Mouse (Mus musculus): ENCODE results near the gene Gfod2. TPM values are rescaled to one million over a fixed set of nuclear protein-coding genes. Genes with fewer than 3 reads are reported as not detected.

Gfod2 gene
- polyA plus RNA-seq, 1 experiment from 2014 or later, result 0.26 TPM

DNA sequence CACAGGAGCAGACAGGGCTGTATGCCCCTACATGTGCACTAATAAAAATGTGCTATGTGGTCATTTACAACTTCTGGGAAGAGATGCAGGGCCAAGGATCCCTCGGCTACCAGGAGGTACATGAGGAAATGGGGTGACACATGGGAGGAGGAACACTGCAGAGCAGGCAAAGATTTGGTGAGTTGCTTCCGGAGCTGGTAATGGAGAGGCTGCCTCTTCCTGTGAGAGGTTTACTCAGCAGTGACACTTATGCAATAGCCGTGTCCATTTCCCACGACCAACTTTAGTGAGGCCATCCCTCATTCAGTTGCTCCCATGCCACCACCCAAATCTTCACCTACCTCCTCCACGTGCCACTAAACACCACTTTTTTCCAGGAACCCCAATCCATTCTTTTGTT lies 21.8 kb upstream of the Gfod2 start:
- H3K79me2 ChIP-seq (ENCODE audit: inconsistent target), result peaks cover 11% of the 10 kb centered on the region; the same call in 1 of the 2 replicates
- H3K27ac ChIP-seq, result peak overlapping the region; percentile 29
- peaks cover 74% of the 10 kb centered on the region for H3K36me3 ChIP-seq (ENCODE audit: inconsistent target)
- H3K4me3 ChIP-seq (ENCODE audit: inconsistent target), result no peak overlapping the region
- WGBS (ENCODE audit: missing documents), result 38% methylated on average over 5 of the region's 5 CpGs

DNA sequence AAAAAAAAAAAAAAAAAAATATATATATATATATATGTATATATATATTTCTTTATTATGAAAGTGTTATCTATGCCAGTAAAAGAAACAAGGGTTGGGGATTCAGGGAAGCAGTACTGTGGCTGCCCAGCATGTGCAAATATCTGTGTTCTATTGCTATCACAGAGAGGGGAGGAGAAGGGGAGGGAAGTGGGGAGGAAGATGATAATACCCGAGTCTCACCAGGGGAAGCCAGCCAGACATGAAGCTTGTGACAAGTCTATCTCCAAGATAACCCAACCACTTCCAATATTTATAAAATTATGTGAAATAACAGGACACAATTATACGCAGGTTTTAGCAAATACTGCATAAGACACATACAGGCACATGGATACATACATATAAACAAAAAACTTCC lies 19.4 kb upstream of the Gfod2 start:
- H3K36me3 ChIP-seq (ENCODE audit: inconsistent target), result peaks cover 81% of the 10 kb centered on the region
- WGBS (ENCODE audit: missing documents), result 83% methylated on average over 2 of the region's 2 CpGs
- H3K27ac ChIP-seq, result no peak overlapping the region
- H3K4me3 ChIP-seq (ENCODE audit: inconsistent target), result no peak overlapping the region
- H3K79me2 ChIP-seq (ENCODE audit: inconsistent target), result peaks cover 11% of the 10 kb centered on the region; the same call in 1 of the 2 replicates

DNA sequence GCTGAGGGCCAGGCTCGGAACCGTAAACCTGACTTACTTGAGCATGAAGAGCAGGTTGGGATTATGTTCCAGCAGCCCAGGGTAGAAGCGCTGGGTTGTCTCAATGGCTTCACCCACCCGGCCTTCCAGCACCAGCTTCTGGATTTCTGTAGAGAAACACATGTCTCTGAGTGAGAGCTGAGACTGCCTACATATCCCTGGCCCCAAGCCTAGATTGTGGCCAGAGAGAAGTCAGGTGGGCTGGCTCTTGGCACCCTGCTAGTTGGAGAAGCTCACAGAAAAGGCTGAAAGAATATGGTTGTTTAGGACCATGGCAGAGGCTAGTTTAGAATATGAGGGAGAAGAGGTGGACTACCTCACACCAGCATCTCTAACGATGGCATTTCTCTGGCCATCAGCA lies 16.0 kb upstream of the Gfod2 start:
- Histone ChIP-seq H3K4me3 (ENCODE audit: inconsistent target) (no peak overlapping the region), H3K36me3 (ENCODE audit: inconsistent target) (peaks cover 88% of the 10 kb centered on the region), H3K79me2 (ENCODE audit: inconsistent target) (no peaks in the 10 kb centered on the region), H3K27ac (no peak overlapping the region)
- WGBS (ENCODE audit: missing documents), result 94% methylated on average over 5 of the region's 5 CpGs

DNA sequence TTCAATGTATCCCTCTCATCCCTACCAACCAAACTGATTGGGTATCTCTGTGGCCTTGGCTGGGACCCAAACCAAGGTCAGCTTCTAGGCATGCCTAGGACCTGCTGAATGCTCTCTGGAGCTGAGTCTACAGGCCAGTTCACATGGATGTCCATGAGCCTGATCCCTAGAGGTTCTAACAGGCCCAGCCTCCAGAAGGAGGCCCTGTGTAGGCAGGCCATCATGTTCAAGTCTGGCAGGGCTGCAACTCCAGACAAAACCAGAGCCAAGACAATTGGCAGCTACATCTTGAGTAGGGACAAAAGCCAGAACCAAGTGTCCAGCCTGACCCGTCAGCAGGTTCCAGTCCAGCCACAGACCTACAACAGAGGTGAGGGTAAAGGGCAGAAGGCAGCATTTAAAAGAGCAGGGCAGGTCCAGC lies 15.0 kb upstream of the Gfod2 start:
- H3K36me3 ChIP-seq (ENCODE audit: inconsistent target), result peaks cover 88% of the 10 kb centered on the region
- no peaks in the 10 kb centered on the region for H3K79me2 ChIP-seq (ENCODE audit: inconsistent target)
- 80% methylated on average over 1 of the region's 1 CpGs for WGBS (ENCODE audit: missing documents)
- no peak overlapping the region for H3K27ac ChIP-seq
- no peak overlapping the region for H3K4me3 ChIP-seq (ENCODE audit: inconsistent target)

DNA sequence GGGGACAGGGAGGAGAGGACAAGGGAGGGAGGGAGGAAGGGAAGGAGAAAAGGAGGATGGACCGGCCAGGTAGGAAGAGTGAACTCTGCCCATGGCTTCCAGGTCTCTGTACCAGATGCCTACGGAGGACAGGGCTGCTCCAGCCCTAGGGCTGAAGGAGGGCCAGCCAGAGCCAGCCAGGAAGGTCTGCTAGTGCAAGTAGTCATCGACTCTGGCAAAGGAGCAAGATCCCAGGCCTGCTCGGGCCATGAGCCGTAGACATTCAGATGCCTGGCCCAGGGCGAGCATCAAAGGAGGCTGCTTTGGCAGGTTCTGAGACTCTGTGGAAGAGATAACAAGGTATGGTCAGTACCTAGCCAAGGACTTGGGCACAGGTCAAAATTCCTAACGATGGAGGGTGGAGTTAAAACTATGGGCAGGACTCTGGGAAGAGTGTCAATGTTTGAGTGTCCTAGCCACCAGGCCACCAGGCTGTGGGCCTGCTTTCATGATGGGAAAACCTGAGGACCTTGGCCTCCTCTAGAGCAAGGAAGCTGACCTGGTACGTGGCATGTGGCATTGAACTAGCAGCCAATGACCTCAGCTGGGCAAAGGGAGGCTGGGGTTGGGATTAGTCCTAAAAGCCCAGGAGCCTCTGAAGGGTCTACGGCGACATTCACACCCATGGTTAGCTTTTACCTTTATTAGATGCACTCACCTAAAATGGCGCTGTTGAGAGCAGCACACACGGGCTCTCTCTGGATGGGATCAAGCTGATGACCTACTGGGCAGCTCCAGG lies 13.1 kb upstream of the Gfod2 start:
- no peak overlapping the region for H3K4me3 ChIP-seq (ENCODE audit: inconsistent target)
- no peak overlapping the region for H3K27ac ChIP-seq
- 97% methylated on average over 12 of the region's 12 CpGs for WGBS (ENCODE audit: missing documents)
- peaks cover 81% of the 10 kb centered on the region for H3K36me3 ChIP-seq (ENCODE audit: inconsistent target)
- H3K79me2 ChIP-seq (ENCODE audit: inconsistent target), result no peaks in the 10 kb centered on the region

DNA sequence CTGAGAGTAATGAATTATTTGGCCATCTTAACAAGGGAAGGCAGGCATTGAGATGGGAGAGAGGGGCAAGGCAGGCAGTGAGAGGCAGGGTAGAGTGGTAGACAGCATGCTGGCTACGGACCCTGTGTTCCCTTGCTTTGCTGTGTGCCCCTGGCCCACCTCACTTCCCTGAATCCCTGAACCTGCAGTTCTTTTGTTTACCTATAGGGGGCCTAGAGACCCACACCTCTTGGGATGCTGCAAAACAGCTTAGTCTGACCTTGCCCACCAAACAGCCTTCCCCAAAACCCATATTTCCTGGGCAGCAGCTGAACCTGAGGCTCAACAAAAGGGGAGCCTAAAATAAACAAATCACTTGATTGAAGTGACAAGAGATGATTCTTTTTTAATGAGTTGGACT lies 12.1 kb upstream of the Gfod2 start:
- H3K79me2 ChIP-seq (ENCODE audit: inconsistent target), result no peaks in the 10 kb centered on the region
- H3K36me3 ChIP-seq (ENCODE audit: inconsistent target), result peaks cover 71% of the 10 kb centered on the region
- no peak overlapping the region for H3K27ac ChIP-seq
- no peak overlapping the region for H3K4me3 ChIP-seq (ENCODE audit: inconsistent target)
- 75% methylated on average over 1 of the region's 1 CpGs for WGBS (ENCODE audit: missing documents)

DNA sequence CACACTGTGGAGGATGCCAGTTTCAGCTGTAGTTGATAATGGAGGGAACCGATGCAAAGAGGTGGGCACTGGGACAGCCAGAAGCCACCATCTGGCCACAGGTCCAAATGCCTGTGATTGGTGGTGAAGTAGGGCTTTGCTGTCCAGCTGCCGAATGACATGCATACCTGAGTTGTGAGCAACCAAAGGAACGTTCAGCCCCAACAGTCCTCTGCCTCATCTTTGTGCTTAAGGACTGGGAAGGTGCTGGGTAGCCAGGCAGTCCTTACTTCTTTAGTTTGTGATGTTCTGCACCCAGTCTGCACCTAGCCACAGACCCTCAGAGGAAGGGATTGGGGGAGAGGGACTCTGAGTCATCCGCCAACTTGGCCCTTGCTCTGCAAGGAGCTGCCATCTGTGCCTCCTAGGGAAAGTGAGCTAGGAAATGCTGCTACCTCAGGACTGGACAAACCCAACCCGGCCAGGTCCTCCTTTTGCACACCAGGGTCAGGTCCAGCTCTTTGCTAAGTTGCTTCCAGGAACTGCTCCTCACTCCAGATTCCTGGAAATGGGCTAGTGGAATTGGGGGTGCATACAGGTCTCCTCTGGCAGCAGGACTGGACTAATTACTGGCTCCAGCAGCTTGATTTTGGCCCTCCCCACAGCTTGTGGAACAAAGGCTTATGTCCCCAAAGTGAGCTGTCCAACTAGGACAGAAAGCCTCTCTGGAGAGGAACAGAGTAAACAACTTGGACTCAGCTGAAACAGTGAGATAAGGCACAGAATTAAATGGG lies 10.2 kb upstream of the Gfod2 start:
- WGBS (ENCODE audit: missing documents), result 90% methylated on average over 5 of the region's 5 CpGs
- H3K36me3 ChIP-seq (ENCODE audit: inconsistent target), result peaks cover 52% of the 10 kb centered on the region

DNA sequence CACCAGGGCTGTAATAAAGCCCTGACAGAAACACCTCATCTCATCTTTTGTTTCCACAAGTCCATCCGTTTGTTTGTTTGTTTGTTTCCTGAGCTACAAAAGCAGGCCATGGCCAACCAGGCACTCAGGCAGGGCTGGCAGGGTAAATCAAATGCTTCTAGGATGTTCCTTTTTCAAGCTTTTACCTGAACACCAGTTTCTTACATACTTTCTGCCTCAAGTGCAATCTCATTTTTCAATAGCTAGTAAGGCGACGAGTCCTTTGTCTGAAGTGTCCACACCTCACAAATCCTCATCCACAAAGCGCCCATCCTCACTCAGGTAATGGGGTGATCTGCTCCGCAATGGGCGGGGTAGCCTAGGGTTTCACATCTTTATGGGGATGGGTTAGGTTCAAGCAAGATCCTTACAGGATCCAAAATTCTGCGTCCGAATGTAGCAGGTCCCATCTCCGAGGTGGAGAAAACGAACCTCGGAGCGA lies 628 bp downstream of the Gfod2 start:
- H3K36me3 ChIP-seq (ENCODE audit: inconsistent target), result no peaks in the 10 kb centered on the region
- H3K27ac ChIP-seq, result no peak overlapping the region
- 13% methylated on average over 12 of the region's 12 CpGs for WGBS (ENCODE audit: missing documents)
- H3K4me3 ChIP-seq (ENCODE audit: inconsistent target), result peak overlapping the region; percentile 39
- H3K79me2 ChIP-seq (ENCODE audit: inconsistent target), result no peaks in the 10 kb centered on the region

More for the DNA sequence above, 10.2 kb upstream of the Gfod2 start:
- Histone ChIP-seq H3K4me3 (ENCODE audit: inconsistent target) (no peak overlapping the region), H3K27ac (no peak overlapping the region), H3K79me2 (ENCODE audit: inconsistent target) (no peaks in the 10 kb centered on the region)

DNA sequence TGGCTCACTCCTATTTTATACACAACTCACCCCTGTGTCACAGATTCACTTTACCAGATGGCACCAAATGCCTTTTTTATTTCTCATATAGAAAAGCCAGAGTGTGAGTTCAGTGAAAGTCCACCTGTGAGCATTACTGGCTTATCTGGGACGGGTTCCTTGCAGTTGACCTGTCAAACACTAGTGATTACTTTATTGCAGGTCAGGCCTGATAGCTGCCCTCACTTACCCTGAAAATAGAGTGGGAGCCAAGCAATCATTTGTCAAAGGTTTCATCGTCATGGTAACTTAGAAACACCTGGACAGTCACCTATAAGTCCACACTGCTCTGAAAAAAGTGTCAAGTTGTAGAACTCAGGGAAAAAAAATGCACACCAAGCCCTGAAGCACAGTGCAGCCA lies 3.8 kb downstream of the Gfod2 start:
- WGBS (ENCODE audit: missing documents), result 96% methylated on average over 2 of the region's 2 CpGs
- Histone ChIP-seq H3K36me3 (ENCODE audit: inconsistent target) (no peaks in the 10 kb centered on the region), H3K4me3 (ENCODE audit: inconsistent target) (no peak overlapping the region), H3K27ac (no peak overlapping the region), H3K79me2 (ENCODE audit: inconsistent target) (no peaks in the 10 kb centered on the region)

DNA sequence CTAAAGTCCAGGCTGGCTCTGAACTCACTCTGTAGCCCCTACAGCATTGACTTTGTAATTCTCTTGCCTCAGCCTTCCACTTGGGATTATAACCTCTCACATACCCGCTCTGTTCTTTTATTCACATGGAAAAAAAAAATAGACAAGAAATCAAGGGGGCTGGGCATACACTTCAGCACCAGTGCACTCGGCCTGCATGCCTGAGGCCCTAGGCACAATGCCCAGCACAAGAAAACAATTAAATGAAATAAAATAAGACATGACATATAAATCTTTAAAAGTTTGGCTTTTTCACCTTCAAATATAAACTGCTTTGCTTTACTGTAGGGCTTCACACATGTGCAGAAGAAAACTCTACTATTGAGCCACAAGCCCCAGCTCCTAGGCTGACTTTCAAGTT lies 4.5 kb downstream of the Gfod2 start:
- no peak overlapping the region for H3K27ac ChIP-seq
- H3K36me3 ChIP-seq (ENCODE audit: inconsistent target), result no peaks in the 10 kb centered on the region
- H3K4me3 ChIP-seq (ENCODE audit: inconsistent target), result no peak overlapping the region
- 91% methylated on average over 2 of the region's 2 CpGs for WGBS (ENCODE audit: missing documents)
- H3K79me2 ChIP-seq (ENCODE audit: inconsistent target), result no peaks in the 10 kb centered on the region

DNA sequence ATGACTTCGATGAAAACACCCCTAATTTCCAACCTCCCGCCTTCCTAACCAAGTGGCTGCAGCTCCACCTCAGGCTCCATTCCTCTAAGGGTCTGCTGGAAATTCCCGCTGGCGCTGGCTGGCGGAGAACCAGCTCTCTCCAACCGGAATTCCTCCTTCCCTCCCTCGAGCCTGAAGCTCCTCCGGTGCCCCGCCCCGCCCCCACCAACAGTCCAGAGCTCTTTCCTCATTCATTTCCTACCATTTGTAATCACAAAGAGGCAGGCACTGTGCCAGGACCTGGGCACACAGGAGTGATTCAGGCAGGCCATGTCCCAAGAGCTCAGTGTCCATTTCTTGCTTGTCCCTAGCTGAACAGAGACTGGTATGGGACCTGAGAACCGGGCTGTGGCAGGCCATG lies 7.9 kb downstream of the Gfod2 start:
- Histone ChIP-seq H3K27ac (no peak overlapping the region), H3K4me3 (ENCODE audit: inconsistent target) (no peak overlapping the region), H3K36me3 (ENCODE audit: inconsistent target) (no peaks in the 10 kb centered on the region), H3K79me2 (ENCODE audit: inconsistent target) (no peaks in the 10 kb centered on the region)
- 69% methylated on average over 10 of the region's 11 CpGs for WGBS (ENCODE audit: missing documents)

DNA sequence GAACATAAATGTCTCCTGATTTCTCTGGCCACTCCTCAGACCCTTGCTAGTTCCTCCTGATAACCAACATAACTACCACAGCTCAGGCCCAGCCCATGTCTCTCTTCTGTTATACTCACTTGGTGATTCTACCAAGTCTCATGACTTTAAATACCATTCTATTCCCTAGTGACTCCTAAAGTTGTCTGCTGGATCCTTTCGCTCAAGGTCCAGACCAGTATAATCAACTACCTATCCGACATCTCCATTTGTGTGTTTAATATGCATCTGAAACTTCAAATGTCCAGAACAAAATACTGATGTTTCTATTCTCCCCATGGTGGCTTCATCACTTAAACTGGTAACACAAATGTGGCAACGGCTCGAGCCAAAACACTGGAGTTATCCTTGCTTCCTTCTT lies 15.2 kb downstream of the Gfod2 start:
- Histone ChIP-seq H3K4me3 (ENCODE audit: inconsistent target) (no peak overlapping the region), H3K79me2 (ENCODE audit: inconsistent target) (no peaks in the 10 kb centered on the region), H3K27ac (no peak overlapping the region), H3K36me3 (ENCODE audit: inconsistent target) (no peaks in the 10 kb centered on the region)
- 98% methylated on average over 4 of the region's 4 CpGs for WGBS (ENCODE audit: missing documents)

DNA sequence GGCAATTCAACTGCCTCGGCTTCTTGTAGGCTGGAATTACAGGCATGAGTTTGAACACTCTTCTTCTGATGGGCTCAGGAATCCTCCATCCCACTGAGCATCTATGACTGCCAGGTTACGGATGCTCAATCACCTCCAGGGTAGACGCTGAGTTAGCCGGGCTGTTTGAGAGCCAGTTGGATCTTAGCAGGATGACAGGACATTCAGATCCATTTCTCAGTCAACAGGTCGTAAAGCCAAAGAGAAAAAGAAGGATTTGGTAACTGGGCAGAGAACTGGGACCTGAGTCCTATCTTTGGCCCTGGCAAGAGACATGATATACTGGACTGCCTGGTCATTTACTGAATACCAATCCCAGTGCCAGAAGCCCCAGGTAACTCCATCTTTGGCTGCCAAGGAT lies 19.2 kb downstream of the Gfod2 start:
- Histone ChIP-seq H3K79me2 (ENCODE audit: inconsistent target) (no peaks in the 10 kb centered on the region), H3K36me3 (ENCODE audit: inconsistent target) (no peaks in the 10 kb centered on the region), H3K27ac (no peak overlapping the region), H3K4me3 (ENCODE audit: inconsistent target) (no peak overlapping the region)
- WGBS (ENCODE audit: missing documents), result 99% methylated on average over 5 of the region's 5 CpGs

DNA sequence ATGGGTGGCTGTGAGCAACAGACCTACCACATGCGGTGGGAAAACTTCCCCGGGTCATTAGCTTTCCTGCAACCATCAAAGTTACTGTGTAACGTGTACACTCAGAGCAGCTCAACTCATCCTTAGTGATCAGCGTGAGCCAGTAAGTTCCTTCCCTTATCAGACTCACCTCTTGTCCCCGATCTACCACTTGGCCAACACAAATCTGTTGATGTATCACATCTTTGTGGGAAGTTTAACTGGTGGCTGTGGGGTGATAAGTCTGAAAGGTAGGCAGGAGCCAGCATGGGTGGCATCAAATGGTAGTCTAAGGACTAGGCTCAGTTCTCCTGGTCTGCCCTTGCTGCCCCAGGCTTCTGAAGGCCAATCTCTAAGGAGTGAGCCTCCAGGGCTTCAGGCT lies 26.3 kb downstream of the Gfod2 start:
- Histone ChIP-seq H3K79me2 (ENCODE audit: inconsistent target) (no peaks in the 10 kb centered on the region), H3K4me3 (ENCODE audit: inconsistent target) (no peak overlapping the region), H3K36me3 (ENCODE audit: inconsistent target) (no peaks in the 10 kb centered on the region), H3K27ac (no peak overlapping the region)
- WGBS (ENCODE audit: missing documents), result 94% methylated on average over 5 of the region's 5 CpGs

DNA sequence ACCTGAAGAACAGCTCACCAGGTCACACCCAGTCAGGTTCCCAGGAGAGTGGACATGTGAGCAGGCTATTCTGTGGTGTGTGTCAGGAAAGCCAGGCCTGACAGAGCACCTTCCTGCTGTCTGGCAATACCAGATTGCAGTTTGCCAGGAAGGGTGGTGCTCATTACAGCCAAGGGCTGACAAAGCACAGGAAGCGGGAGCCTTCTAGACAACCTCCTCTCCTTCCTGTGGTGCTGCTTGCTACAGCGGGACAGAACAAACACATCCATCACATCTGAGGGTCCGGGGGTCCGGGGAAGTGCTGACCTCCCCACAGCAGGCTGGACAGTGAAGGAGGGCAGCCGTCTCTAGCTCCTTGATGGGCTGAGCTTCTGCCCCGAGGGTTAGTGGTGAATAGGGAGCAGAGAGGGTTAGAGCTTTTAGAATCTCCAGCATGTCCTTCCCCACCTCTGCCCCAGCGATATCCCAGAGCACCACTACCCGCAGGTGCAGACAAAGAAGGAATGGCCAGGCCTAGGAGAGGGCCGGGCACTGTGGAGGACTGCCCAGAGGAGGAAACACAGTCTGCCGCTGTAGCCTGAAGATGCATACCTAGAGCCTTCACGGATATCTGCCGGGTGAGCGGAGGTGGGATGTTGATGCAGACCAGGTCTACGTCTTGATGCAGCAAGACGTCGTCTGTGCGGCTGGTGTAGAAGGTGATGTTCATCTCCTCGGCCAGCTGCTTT lies 30.9 kb downstream of the Gfod2 start:
- 59% methylated on average over 18 of the region's 18 CpGs for WGBS (ENCODE audit: missing documents)
- Histone ChIP-seq H3K36me3 (ENCODE audit: inconsistent target) (no peaks in the 10 kb centered on the region), H3K27ac (no peak overlapping the region), H3K4me3 (ENCODE audit: inconsistent target) (no peak overlapping the region), H3K79me2 (ENCODE audit: inconsistent target) (no peaks in the 10 kb centered on the region)
